Mouse (Mus musculus) liver, embryonic 14.5 days (tissue): ENCODE results near the gene Cand1. TPM values are rescaled to one million over a fixed set of nuclear protein-coding genes. Genes with fewer than 3 reads are reported as not detected.

Source experiments
- ATAC-seq: fragments of 200-750 bp; cut with Nextera tagmentation; 2 replicates; pipeline ENCODE4 v1.8.0; 2017; ENCODE audit warnings: moderate number of reproducible peaks, mild to moderate bottlenecking, moderate library complexity; ENCODE audit not compliant: insufficient read depth
- DNase-seq, 3 experiments: peaks; one replicate each; pipeline ENCODE4 v3.0.0-alpha.2; 2012 to 2013; ENCODE audit warnings: low read depth in 3 of 3, low spot score in 3 of 3
- H3K27ac ChIP-seq: fragments of 300-500 bp; sonication (generic); 2 replicates; pipeline ENCODE4 v1.5.1; 2014; ENCODE audit warnings: moderate library complexity, mild to moderate bottlenecking, control low read depth, inconsistent platforms
- H3K27me3 ChIP-seq: fragments of 300-500 bp; sonication (generic); 2 replicates; pipeline ENCODE4 v1.6.1; 2014; ENCODE audit warnings: mild to moderate bottlenecking, low read length, moderate library complexity; ENCODE audit not compliant: control insufficient read depth, insufficient read depth
- H3K36me3 ChIP-seq: fragments of 300-500 bp; sonication (generic); replicated peaks from 2 replicates; pipeline ENCODE4 v1.6.1; 2014; ENCODE audit warnings: low read depth; ENCODE audit not compliant: control insufficient read depth, insufficient read depth
- H3K4me1 ChIP-seq, 2 experiments: fragments of 200-500 bp in 1 of 2; fragments of 300-500 bp in 1 of 2; sonication (generic) in 1 of 2; replicated peaks; 2 replicates each; pipeline ENCODE4 v1.6.1; 2012 to 2014; ENCODE audit warnings: antibody characterized with exemption in 1 of 2, inconsistent platforms in 1 of 2, low read length in 1 of 2; ENCODE audit not compliant: control insufficient read depth in 2 of 2, insufficient read depth in 2 of 2
- H3K4me2 ChIP-seq: fragments of 300-500 bp; sonication (generic); 2 replicates; pipeline ENCODE4 v1.6.1; 2014; ENCODE audit warnings: low read depth, mild to moderate bottlenecking, control low read depth, moderate library complexity
- H3K4me3 ChIP-seq, 2 experiments: fragments of 200-500 bp in 1 of 2; fragments of 300-500 bp in 1 of 2; sonication (generic) in 1 of 2; 2 replicates each; pipeline ENCODE4 v1.5.1; 2012 to 2014; ENCODE audit warnings: low read depth in 2 of 2, low read length in 2 of 2, mild to moderate bottlenecking in 2 of 2, control low read depth in 1 of 2, inconsistent platforms in 1 of 2, moderate library complexity in 1 of 2; ENCODE audit not compliant: insufficient read depth in 1 of 2
- H3K9ac ChIP-seq: fragments of 300-500 bp; sonication (generic); replicated peaks from 2 replicates; pipeline ENCODE4 v1.6.1; 2014; ENCODE audit warnings: mild to moderate bottlenecking, control low read depth, moderate library complexity
- H3K9me3 ChIP-seq: fragments of 300-500 bp; sonication (generic); 2 replicates; pipeline ENCODE4 v1.6.1; 2016; ENCODE audit warnings: low read length, mixed read lengths; ENCODE audit not compliant: control insufficient read depth
- CTCF ChIP-seq: IDR thresholded peaks from 2 replicates; pipeline ENCODE4 v1.5.1; 2016; ENCODE audit warnings: antibody characterized with exemption, low read depth, control low read depth
- EP300 ChIP-seq: IDR thresholded peaks from 2 replicates; pipeline ENCODE4 v1.6.1; 2016; ENCODE audit warnings: antibody characterized with exemption, low read depth
- WGBS: fragments of 180-500 bp; shearing (Covaris S2); extraction: QIAGEN DNeasy Blood & Tissue Kit; methylation state at CpG from one replicate; pipeline ENCODE4 v1.1.7; 2014; ENCODE audit not compliant: insufficient replicate concordance; 5-methylcytosine and 5-hydroxymethylcytosine counted together
- polyA plus RNA-seq, 2 experiments: library from polyadenylated mRNA; depleted of rRNA in 1 of 2; stranded (reverse) in 1 of 2; unstranded in 1 of 2; fragments of >200 nt; fragmentation: Nextera tagmentation in 1 of 2; extraction: Ambion mirVana in 1 of 2; gene quantifications; 2 replicates each; pipeline versions ENCODE4 v1.2.1 to v1.2.3; 2012 to 2014

The Cand1 gene
- polyA plus RNA-seq, 2 experiments: 10.9 to 22.8 TPM

GRCm38 (mm10) chr10:119165051-119165450, 74.8 kb downstream of the Cand1 start:
- no peak overlapping the region for H3K27ac ChIP-seq
- no peaks in the 10 kb centered on the region for H3K27me3 ChIP-seq
- H3K36me3 ChIP-seq: no peaks in the 10 kb centered on the region
- 71% methylated on average over 10 of the region's 10 CpGs for WGBS
- TF ChIP-seq EP300: no peak
- TF ChIP-seq CTCF: no peak
- H3K9me3 ChIP-seq: no peaks in the 10 kb centered on the region; the same call in 1 of the 2 replicates
- no peak for ATAC-seq
- no peak overlapping the region for H3K9ac ChIP-seq
- DNase-seq: no peak
- H3K4me1 ChIP-seq: no peaks in the 10 kb centered on the region
- no peak overlapping the region for H3K4me2 ChIP-seq
- no peak overlapping the region for H3K4me3 ChIP-seq

- Histone ChIP-seq H3K4me2 (no peak overlapping the region), H3K27ac (no peak overlapping the region), H3K27me3 (no peaks in the 10 kb centered on the region), H3K4me3 (no peak overlapping the region), H3K9ac (no peak overlapping the region), H3K36me3 (no peaks in the 10 kb centered on the region), H3K9me3 (no peaks in the 10 kb centered on the region; the same call in 1 of the 2 replicates), H3K4me1 (no peaks in the 10 kb centered on the region)
- ATAC-seq: no peak
- 52% methylated on average over 8 of the region's 8 CpGs for WGBS
- TF ChIP-seq EP300 (no peak), CTCF (no peak)
- peak in 1 of 3 experiments; percentile 3 for DNase-seq
Observed at GRCm38 (mm10) chr10:119161820-119162382, 78.0 kb downstream of the Cand1 start.

GRCm38 (mm10) chr10:119160161-119160560, 79.7 kb downstream of the Cand1 start:
- 65% methylated on average over 6 of the region's 6 CpGs for WGBS
- H3K9me3 ChIP-seq: no peaks in the 10 kb centered on the region; the same call in 1 of the 2 replicates
- no peaks in the 10 kb centered on the region for H3K27me3 ChIP-seq
- no peak for ATAC-seq
- no peaks in the 10 kb centered on the region for H3K36me3 ChIP-seq
- no peak overlapping the region for H3K4me2 ChIP-seq
- H3K27ac ChIP-seq: no peak overlapping the region
- no peak overlapping the region for H3K9ac ChIP-seq
- TF ChIP-seq CTCF (no peak), EP300 (no peak)
- H3K4me3 ChIP-seq: no peak overlapping the region
- no peaks in the 10 kb centered on the region for H3K4me1 ChIP-seq
- DNase-seq: no peak

- WGBS: 53% methylated on average over 4 of the region's 4 CpGs
- no peak overlapping the region for H3K27ac ChIP-seq
- no peaks in the 10 kb centered on the region for H3K4me1 ChIP-seq
- DNase-seq: no peak
- H3K4me3 ChIP-seq: no peak overlapping the region
- no peaks in the 10 kb centered on the region for H3K27me3 ChIP-seq
- no peak overlapping the region for H3K4me2 ChIP-seq
- no peak overlapping the region for H3K9ac ChIP-seq
- no peak for ATAC-seq
- no peaks in the 10 kb centered on the region for H3K36me3 ChIP-seq
- H3K9me3 ChIP-seq: no peaks in the 10 kb centered on the region
- TF ChIP-seq EP300 (no peak), CTCF (no peak)
Observed at GRCm38 (mm10) chr10:119149261-119149660, 90.6 kb downstream of the Cand1 start.

Other genes starting within 250 kb of the Cand1 start
- gene Grip1, start 213.8 kb upstream of the Cand1 start, polyA plus RNA-seq (2012; rRNA removed): 0.56 and 0.62 TPM in 2 replicates
- 0.37 and 0.73 TPM in 2 replicates for gene Grip1, start 213.8 kb upstream of the Cand1 start, polyA plus RNA-seq (2014; fragmentation: Nextera tagmentation; extraction: Ambion mirVana)